Mouse (Mus musculus): ENCODE data around the gene Ddx59. TPM values are rescaled to one million over a fixed set of nuclear protein-coding genes. Genes with fewer than 3 reads are reported as not detected.

Ddx59 gene
- polyA plus RNA-seq, 1 experiment from 2014 or later, result 5.5 TPM

DNA sequence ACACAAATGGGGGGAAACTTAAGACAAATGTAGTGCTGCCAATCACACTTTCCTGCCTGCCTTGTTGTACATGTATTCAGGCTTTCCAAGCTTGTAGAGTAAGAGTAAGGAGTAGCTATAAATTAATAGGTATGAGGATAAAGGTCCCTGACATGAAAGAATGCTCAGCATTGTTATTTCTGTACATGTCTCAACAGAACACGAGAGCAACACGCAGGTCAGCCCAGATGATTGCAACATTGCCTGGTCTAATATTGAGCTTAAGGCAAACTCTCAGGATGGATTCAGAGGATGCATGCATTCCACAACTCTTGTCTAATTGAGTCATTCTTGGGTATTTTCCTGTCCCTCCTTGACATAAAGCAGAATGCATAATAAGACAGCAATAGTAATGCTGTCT, 5.4 kb upstream of the Ddx59 start:
- ATAC-seq (ENCODE audit: insufficient read depth), result no peak
- H3K27me3 ChIP-seq, result no peaks in the 10 kb centered on the region
- no peaks in the 10 kb centered on the region for H3K9me3 ChIP-seq (replicated peaks)
- H3K36me3 ChIP-seq (replicated peaks), result no peaks in the 10 kb centered on the region
- H3K9ac ChIP-seq, result no peak overlapping the region
- H3K4me2 ChIP-seq, result no peak overlapping the region
- H3K4me3 ChIP-seq (replicated peaks), result no peak overlapping the region
- WGBS (ENCODE audit: insufficient replicate concordance), result 78% methylated on average over 2 of the region's 2 CpGs
- H3K4me1 ChIP-seq (replicated peaks), result 0 out of 2 replicates have a peak, but pooled peaks cover 4% of the 10 kb centered on the region
- H3K27ac ChIP-seq (replicated peaks), result no peak overlapping the region

DNA sequence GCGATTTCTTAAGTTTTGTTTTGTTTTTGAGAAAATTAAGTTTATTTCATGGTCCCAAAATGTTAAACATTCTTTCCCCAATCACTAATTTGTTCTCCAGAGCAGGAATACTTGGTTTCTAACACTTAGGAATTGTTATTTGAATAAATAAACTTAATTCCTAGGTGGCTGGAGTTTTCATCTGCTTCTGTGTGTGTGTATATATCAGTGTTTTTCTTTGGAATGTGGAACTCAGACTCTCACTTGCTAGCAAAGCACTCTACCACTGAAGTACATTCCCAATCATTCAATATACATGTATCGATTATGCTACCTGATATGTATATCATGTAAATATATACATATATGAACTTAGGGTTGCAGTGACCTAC, 670 bp downstream of the Ddx59 start:
- peak overlapping the region; percentile 82 for H3K4me2 ChIP-seq
- peak overlapping the region; percentile 89 for H3K4me3 ChIP-seq (replicated peaks)
- peaks cover 19% of the 10 kb centered on the region for H3K4me1 ChIP-seq (replicated peaks)
- no peaks in the 10 kb centered on the region for H3K27me3 ChIP-seq
- 0 out of 2 replicates have a peak overlapping the region, but pooled peaks have one; percentile 3 for H3K9ac ChIP-seq
- no peak for ATAC-seq (ENCODE audit: insufficient read depth)
- H3K36me3 ChIP-seq (replicated peaks), result peaks cover 12% of the 10 kb centered on the region
- 42% methylated on average over 2 of the region's 2 CpGs for WGBS (ENCODE audit: insufficient replicate concordance)
- peak overlapping the region; percentile 100 for H3K27ac ChIP-seq (replicated peaks)
- no peaks in the 10 kb centered on the region for H3K9me3 ChIP-seq (replicated peaks)

DNA sequence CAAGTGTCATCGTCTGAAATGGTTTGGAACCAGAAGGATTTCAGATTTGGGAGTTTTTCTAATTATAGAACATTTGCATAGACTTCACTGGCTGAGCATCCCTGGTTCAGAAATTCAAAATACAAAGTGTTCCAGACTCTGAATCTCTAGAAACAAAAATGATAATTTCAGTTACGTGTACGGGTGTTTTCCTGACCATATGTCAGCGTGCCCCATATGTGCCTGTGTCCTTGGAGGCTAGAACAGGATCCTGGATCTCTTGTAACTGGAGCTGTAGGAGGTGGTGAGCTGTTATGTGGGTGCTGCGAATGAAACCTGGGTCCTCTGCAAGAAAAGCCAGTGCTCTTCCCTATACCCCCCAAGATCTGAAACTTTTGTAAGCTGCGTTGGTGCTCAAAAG, 3.3 kb downstream of the Ddx59 start:
- 82% methylated on average over 6 of the region's 6 CpGs for WGBS (ENCODE audit: insufficient replicate concordance)
- Histone ChIP-seq H3K4me2 (no peak overlapping the region), H3K27me3 (no peaks in the 10 kb centered on the region), H3K27ac (replicated peaks) (no peak overlapping the region), H3K4me1 (replicated peaks) (peaks cover 19% of the 10 kb centered on the region), H3K36me3 (replicated peaks) (peaks cover 14% of the 10 kb centered on the region), H3K4me3 (replicated peaks) (no peak overlapping the region), H3K9me3 (replicated peaks) (no peaks in the 10 kb centered on the region), H3K9ac (no peak overlapping the region)
- ATAC-seq (ENCODE audit: insufficient read depth), result no peak

DNA sequence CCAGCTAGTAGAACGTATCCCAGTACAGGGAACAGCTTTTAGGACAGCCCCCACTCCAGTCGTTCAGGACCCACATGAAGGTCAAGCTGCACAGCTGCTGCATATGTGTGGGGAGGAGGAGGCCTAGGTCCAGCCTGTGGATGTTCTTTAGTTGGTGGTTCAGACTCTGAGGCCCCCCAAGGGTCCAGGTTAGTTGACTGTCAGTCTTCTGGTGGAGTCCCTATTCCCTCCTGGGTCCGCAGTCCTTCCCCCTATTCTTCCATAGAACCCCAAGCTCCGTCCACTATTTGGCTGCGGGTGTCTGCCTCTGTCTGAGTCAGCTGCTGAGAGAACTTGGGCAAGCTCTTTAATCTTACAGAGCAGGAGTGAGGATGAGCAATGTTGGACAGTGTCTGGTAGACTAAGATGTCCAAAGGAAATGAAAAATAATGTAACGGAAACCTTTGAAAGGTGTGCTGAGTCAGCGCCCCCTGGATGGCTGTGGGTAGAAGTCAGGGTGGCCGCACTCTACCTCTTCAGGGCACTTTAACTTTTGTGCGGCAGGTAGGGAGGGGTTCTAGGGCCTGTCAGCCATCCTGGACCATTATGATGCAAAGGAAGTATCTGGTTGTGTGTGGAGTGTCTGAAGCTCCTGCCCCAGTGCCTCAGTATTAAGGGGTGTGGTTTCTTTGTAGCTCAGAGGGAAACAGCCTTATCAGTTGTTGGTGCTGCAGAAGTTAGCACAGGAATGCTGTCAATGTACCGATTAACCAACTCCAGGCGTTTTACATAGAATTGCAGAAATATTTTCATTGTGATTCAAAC, 12.3 kb downstream of the Ddx59 start:
- H3K4me1 ChIP-seq (replicated peaks), result peaks cover 49% of the 10 kb centered on the region
- WGBS (ENCODE audit: insufficient replicate concordance), result 53% methylated on average over 11 of the region's 11 CpGs
- peak; percentile 95 for ATAC-seq (ENCODE audit: insufficient read depth)
- H3K36me3 ChIP-seq (replicated peaks), result peaks cover 6% of the 10 kb centered on the region; the same call in 1 of the 2 replicates
- H3K27ac ChIP-seq (replicated peaks), result peak overlapping the region; percentile 86
- no peaks in the 10 kb centered on the region for H3K27me3 ChIP-seq
- H3K9me3 ChIP-seq (replicated peaks), result no peaks in the 10 kb centered on the region
- peak overlapping the region; percentile 63 for H3K4me2 ChIP-seq
- peak overlapping the region; percentile 7; the same call in 1 of the 2 replicates for H3K4me3 ChIP-seq (replicated peaks)
- H3K9ac ChIP-seq, result peak overlapping the region; percentile 52

DNA sequence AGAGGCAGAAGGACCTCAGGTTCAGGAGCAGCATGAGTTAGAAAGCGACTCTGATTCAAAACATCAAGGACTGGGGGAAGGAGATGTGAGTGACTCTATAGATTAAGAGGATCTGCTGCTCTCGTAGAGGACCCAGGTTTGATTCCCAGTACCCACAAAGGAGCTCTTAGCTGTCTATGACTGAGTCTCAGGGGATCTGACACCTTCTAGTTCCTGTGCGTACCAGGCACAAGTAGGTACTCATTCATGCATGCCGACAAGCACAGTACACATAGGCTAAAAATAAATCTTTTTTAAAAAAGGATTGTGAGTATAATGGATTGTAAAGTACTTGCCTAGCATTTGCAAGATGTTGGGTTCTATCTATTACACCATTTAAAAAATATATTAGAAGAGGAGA, 13.9 kb downstream of the Ddx59 start:
- no peak for ATAC-seq (ENCODE audit: insufficient read depth)
- Histone ChIP-seq H3K4me2 (no peak overlapping the region), H3K4me3 (replicated peaks) (no peak overlapping the region), H3K36me3 (replicated peaks) (peaks cover 6% of the 10 kb centered on the region; the same call in 1 of the 2 replicates), H3K27me3 (no peaks in the 10 kb centered on the region), H3K27ac (replicated peaks) (peak overlapping the region; percentile 86), H3K9me3 (replicated peaks) (no peaks in the 10 kb centered on the region), H3K4me1 (replicated peaks) (peaks cover 49% of the 10 kb centered on the region), H3K9ac (no peak overlapping the region)
- 86% methylated on average over 4 of the region's 4 CpGs for WGBS (ENCODE audit: insufficient replicate concordance)

DNA sequence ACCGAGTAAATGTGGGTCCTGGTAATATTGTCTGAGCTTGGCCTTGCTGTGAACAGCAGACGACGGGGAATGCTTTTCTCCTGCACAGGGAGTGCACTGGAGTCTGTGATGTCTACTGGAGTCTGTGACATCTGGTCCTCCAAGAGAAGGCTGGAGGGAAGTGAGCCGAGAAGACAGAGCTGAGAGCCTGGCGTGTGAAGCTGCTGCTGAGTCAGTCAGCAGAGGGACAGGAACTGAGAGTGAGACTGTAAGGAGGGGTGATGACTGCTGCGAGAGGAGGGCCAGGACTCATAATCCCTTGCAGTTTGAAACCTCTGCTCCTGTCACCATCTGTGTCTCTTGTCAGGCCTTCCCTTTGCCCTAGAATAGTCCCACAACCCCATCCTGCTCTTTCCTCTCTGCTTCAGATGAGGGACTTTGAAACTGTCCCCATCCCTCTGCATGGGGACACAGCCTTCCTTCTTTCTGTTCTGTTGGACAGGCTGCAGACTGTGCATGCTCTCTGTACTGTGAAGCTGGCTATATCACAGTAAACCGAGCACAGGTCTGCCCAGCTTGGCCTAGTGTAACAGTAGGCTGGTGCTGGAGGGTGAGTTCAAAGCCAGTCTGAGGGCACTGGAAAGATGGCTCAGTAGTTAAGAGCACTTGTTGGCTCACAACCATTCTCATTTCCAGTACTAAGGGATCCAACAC, 15.2 kb downstream of the Ddx59 start:
- 74% methylated on average over 7 of the region's 7 CpGs for WGBS (ENCODE audit: insufficient replicate concordance)
- no peak overlapping the region for H3K4me3 ChIP-seq (replicated peaks)
- H3K9me3 ChIP-seq (replicated peaks), result no peaks in the 10 kb centered on the region
- peaks cover 49% of the 10 kb centered on the region for H3K4me1 ChIP-seq (replicated peaks)
- no peak for ATAC-seq (ENCODE audit: insufficient read depth)
- peak overlapping the region; percentile 3; the same call in 1 of the 2 replicates for H3K27ac ChIP-seq (replicated peaks)
- H3K9ac ChIP-seq, result no peak overlapping the region
- H3K36me3 ChIP-seq (replicated peaks), result 0 out of 2 replicates have a peak, but pooled peaks cover 3% of the 10 kb centered on the region
- no peaks in the 10 kb centered on the region for H3K27me3 ChIP-seq
- no peak overlapping the region for H3K4me2 ChIP-seq

DNA sequence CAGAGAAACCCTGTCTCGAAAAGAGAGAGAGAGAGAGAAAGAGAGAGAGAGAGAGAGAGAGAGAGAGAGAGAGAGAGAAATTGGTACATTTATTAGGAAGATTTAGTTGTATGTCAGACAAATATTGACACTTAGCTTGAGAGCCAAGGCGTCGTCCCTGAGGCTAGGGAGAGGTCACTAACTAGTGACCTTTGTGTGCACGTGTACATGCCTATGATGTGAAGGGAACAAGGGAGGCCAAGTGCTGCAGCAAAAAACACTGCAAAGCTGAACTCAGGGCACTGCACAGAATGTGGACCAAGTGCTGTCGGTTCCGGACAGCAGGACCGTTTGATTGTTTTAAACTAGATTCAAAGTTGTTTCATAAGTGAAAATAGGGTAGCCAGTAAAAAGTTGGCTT, 25.7 kb downstream of the Ddx59 start:
- 0 out of 2 replicates have a peak, but pooled peaks cover 3% of the 10 kb centered on the region for H3K36me3 ChIP-seq (replicated peaks)
- no peaks in the 10 kb centered on the region for H3K9me3 ChIP-seq (replicated peaks)
- no peak for ATAC-seq (ENCODE audit: insufficient read depth)
- no peaks in the 10 kb centered on the region for H3K27me3 ChIP-seq
- no peak overlapping the region for H3K4me3 ChIP-seq (replicated peaks)
- H3K9ac ChIP-seq, result no peak overlapping the region
- peaks cover 38% of the 10 kb centered on the region for H3K4me1 ChIP-seq (replicated peaks)
- no peak overlapping the region for H3K4me2 ChIP-seq
- WGBS (ENCODE audit: insufficient replicate concordance), result 78% methylated on average over 7 of the region's 7 CpGs
- peak overlapping the region; percentile 30; the same call in 1 of the 2 replicates for H3K27ac ChIP-seq (replicated peaks)

DNA sequence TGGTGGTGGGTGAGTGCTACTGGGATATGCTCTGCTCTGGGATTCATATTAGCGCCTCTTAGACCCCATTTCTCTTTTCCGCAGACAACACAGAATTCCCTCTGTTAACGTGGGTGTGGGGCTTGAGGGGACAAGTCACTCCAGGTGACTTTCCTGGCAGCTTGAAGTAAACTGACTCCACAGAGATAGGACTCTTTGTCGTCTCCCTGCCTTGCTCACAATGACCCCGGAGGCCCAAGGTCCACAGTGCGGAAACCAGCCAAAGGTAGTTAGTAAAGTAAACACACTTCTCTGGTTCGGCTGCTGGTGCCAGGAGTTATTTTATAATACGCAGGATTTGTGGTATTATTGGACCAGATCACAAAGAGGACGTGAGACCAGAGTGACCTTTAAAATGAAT, 27.7 kb downstream of the Ddx59 start:
- 70% methylated on average over 9 of the region's 9 CpGs for WGBS (ENCODE audit: insufficient replicate concordance)
- no peak overlapping the region for H3K4me3 ChIP-seq (replicated peaks)
- H3K36me3 ChIP-seq (replicated peaks), result 0 out of 2 replicates have a peak, but pooled peaks cover 3% of the 10 kb centered on the region
- H3K4me2 ChIP-seq, result no peak overlapping the region
- H3K4me1 ChIP-seq (replicated peaks), result peaks cover 46% of the 10 kb centered on the region
- peak overlapping the region; percentile 9 for H3K27ac ChIP-seq (replicated peaks)
- no peak for ATAC-seq (ENCODE audit: insufficient read depth)
- H3K9ac ChIP-seq, result no peak overlapping the region; the same call in 1 of the 2 replicates
- H3K9me3 ChIP-seq (replicated peaks), result no peaks in the 10 kb centered on the region
- no peaks in the 10 kb centered on the region for H3K27me3 ChIP-seq

DNA sequence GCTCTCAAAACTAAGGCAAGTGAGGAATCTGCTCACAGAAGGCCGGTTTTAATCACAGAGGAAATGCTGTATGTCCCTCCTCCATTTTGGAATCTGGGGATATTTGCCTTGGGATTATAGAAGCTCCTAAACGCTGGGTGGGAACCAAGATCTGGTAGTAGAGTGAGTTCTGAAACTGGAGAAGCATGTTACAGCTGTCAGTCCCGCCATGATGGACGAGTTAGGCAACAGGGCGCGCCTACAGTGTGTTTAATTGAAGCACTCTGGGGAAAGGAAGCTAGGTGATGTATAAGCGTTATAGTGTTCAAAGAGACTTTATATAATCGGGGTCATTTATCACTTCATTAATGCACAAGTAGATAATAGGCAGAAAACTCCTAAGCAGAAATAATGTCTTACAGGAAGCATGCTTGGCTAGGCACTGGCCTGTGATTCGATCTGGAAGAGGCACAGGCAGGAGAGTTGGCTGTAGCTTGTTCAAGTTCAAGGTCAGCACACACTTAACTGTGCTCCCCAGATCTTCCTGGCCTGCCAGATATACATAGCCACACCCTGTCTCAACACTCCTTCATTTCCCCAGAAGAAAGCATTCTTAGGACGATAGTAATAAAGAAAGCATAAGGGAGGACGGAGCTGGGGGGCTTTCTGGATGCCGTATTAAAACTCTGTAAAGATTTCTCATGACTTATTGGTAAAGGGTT, 29.6 kb downstream of the Ddx59 start:
- H3K9ac ChIP-seq, result peak overlapping the region; percentile 28; the same call in 1 of the 2 replicates
- peak overlapping the region; percentile 86 for H3K27ac ChIP-seq (replicated peaks)
- H3K4me3 ChIP-seq (replicated peaks), result peak overlapping the region; percentile 29
- H3K36me3 ChIP-seq (replicated peaks), result 0 out of 2 replicates have a peak, but pooled peaks cover 3% of the 10 kb centered on the region
- ATAC-seq (ENCODE audit: insufficient read depth), result peak; percentile 98
- H3K27me3 ChIP-seq, result no peaks in the 10 kb centered on the region
- peaks cover 46% of the 10 kb centered on the region for H3K4me1 ChIP-seq (replicated peaks)
- H3K4me2 ChIP-seq, result peak overlapping the region; percentile 60
- 52% methylated on average over 12 of the region's 12 CpGs for WGBS (ENCODE audit: insufficient replicate concordance)
- H3K9me3 ChIP-seq (replicated peaks), result no peaks in the 10 kb centered on the region

DNA sequence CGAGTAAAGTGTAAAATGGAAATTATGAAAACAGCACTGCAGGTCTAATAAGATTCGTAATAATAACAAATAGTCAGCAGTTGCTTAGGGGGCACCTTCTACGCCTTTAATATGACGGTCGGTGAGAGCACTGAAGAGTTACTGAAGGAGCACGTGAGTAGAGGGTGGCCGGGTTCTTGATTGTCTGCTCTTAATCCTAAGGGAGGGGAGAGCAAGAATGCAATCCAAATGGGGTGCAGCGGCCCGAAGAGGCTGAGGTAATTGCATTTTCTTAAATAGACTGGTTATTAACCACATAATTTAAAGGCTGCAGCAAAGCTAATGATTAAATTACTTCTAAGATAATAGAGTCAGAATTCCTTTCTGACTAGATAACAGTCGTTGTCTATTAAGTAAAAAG, 31.9 kb downstream of the Ddx59 start:
- ATAC-seq (ENCODE audit: insufficient read depth), result no peak
- 80% methylated on average over 10 of the region's 10 CpGs for WGBS (ENCODE audit: insufficient replicate concordance)
- Histone ChIP-seq H3K4me2 (no peak overlapping the region), H3K27me3 (no peaks in the 10 kb centered on the region), H3K36me3 (replicated peaks) (no peaks in the 10 kb centered on the region), H3K9me3 (replicated peaks) (no peaks in the 10 kb centered on the region), H3K27ac (replicated peaks) (peak overlapping the region; percentile 48; the same call in 1 of the 2 replicates), H3K9ac (no peak overlapping the region), H3K4me3 (replicated peaks) (no peak overlapping the region), H3K4me1 (replicated peaks) (peaks cover 40% of the 10 kb centered on the region)

DNA sequence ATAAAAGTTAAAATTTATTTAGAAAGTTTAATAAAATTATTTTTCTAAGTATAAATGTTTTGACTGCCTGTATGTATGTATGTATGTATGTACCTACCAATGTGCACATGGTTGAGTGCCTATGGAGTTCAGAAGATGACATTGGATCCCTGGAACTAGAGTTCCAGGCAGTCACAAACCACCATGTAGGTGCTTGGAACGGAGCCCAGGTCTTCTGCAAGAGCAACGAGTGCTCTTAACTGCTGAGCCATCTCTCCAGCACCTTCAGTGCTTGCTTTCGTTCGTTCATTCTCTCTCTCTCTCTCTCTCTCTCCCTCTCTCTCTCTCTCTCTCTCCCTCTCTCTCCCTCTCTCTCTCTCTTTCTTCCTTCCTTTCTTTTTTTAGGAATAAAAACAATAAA, 32.3 kb downstream of the Ddx59 start:
- no peak for ATAC-seq (ENCODE audit: insufficient read depth)
- no peaks in the 10 kb centered on the region for H3K9me3 ChIP-seq (replicated peaks)
- peaks cover 40% of the 10 kb centered on the region for H3K4me1 ChIP-seq (replicated peaks)
- H3K27ac ChIP-seq (replicated peaks), result peak overlapping the region; percentile 38; the same call in 1 of the 2 replicates
- no peak overlapping the region for H3K4me2 ChIP-seq
- no peak overlapping the region for H3K9ac ChIP-seq
- H3K4me3 ChIP-seq (replicated peaks), result no peak overlapping the region
- no peaks in the 10 kb centered on the region for H3K27me3 ChIP-seq
- 57% methylated on average over 4 of the region's 4 CpGs for WGBS (ENCODE audit: insufficient replicate concordance)
- no peaks in the 10 kb centered on the region for H3K36me3 ChIP-seq (replicated peaks)
